Mouse (Mus musculus) gastrocnemius, postnatal 14 days (tissue): Measurements from ENCODE around the gene Lrrn4. TPM values are rescaled to one million over a fixed set of nuclear protein-coding genes. Genes with fewer than 3 reads are reported as not detected.
A peak's percentile ranks its signal among the peaks of the same experiment; 100 is the strongest.

ENCODE experiments used
- DNase-seq: peaks from one replicate; pipeline ENCODE4 v3.0.0; 2021; ENCODE audit warnings: mixed read lengths
- intact Hi-C: fragments of 180-260 bp; cut with DNase I; formaldehyde crosslinking; loops from one replicate; pipeline ENCODE4 v1.15.1; 2025; ENCODE audit warnings: low total_unique reads
- total RNA-seq, 2 experiments: library from RNA; stranded (reverse); gene quantifications; 2 replicates each; pipeline ENCODE4 v1.2.3; 2021

Lrrn4 gene
- total RNA-seq, 2 experiments from 2014 or later: not detected

- DNase-seq: no peak
- intact Hi-C loops: no loop called here
Observed at GRCm38 (mm10) chr2:132876991-132877390, 3.7 kb downstream of the Lrrn4 start.

- intact Hi-C loops: no loop called here
- DNase-seq: no peak
Observed at GRCm38 (mm10) chr2:132873657-132874326, 6.9 kb downstream of the Lrrn4 start.

GRCm38 (mm10) chr2:132871663-132872062 is 9.0 kb downstream of the Lrrn4 start:
- DNase-seq: no peak
- intact Hi-C loops: no loop called here

GRCm38 (mm10) chr2:132870286-132870685 is 10.4 kb downstream of the Lrrn4 start:
- intact Hi-C loops: no loop called here

GRCm38 (mm10) chr2:132869682-132870081 is 11.0 kb downstream of the Lrrn4 start:
- no peak for DNase-seq
- intact Hi-C loops: no loop called here

More at GRCm38 (mm10) chr2:132870286-132870685, 10.4 kb downstream of the Lrrn4 start:
- DNase-seq: no peak

GRCm38 (mm10) chr2:132867521-132867920 is 13.2 kb downstream of the Lrrn4 start:
- intact Hi-C loops: no loop called here
- no peak for DNase-seq

GRCm38 (mm10) chr2:132863325-132863724 is 17.4 kb downstream of the Lrrn4 start:
- no peak for DNase-seq
- intact Hi-C loops: no loop called here

GRCm38 (mm10) chr2:132861456-132861855 is 19.2 kb downstream of the Lrrn4 start:
- intact Hi-C loops: no loop called here
- DNase-seq: no peak

GRCm38 (mm10) chr2:132860435-132860834 is 20.3 kb downstream of the Lrrn4 start:
- intact Hi-C loops: no loop called here
- no peak for DNase-seq

- intact Hi-C loops: no loop called here
- no peak for DNase-seq
Observed at GRCm38 (mm10) chr2:132856333-132856732, 24.4 kb downstream of the Lrrn4 start.

- DNase-seq: no peak
- intact Hi-C loops: no loop called here
Observed at GRCm38 (mm10) chr2:132853051-132853450, 27.6 kb downstream of the Lrrn4 start.

- no peak for DNase-seq
- intact Hi-C loops: loop anchor here (5.0 kb wide), 1 partner anchor 58 kb away; no protein-coding TSS in a partner anchor
Observed at GRCm38 (mm10) chr2:132849141-132849540, 31.6 kb downstream of the Lrrn4 start.

- intact Hi-C loops: loop anchor here (5.0 kb wide), 1 partner anchor 59 kb away; no protein-coding TSS in a partner anchor
Observed at GRCm38 (mm10) chr2:132848361-132848760, 32.3 kb downstream of the Lrrn4 start.

GRCm38 (mm10) chr2:132847581-132847980 is 33.1 kb downstream of the Lrrn4 start:
- DNase-seq: no peak
- intact Hi-C loops: loop anchor here (5.0 kb wide), 1 partner anchor 60 kb away; no protein-coding TSS in a partner anchor

More at GRCm38 (mm10) chr2:132848361-132848760, 32.3 kb downstream of the Lrrn4 start:
- DNase-seq: no peak

- DNase-seq: peak; percentile 91
- intact Hi-C loops: loop anchor here (5.0 kb wide), 1 partner anchor 61 kb away; no protein-coding TSS in a partner anchor
Observed at GRCm38 (mm10) chr2:132846407-132847358, 34.0 kb downstream of the Lrrn4 start, which contains the start of gene Crls1. Gene Crls1 (plus strand): TSS chr2:132846666.

- intact Hi-C loops: no loop called here
- no peak for DNase-seq
Observed at GRCm38 (mm10) chr2:132841071-132841470, 39.6 kb downstream of the Lrrn4 start.
